Mouse (Mus musculus): Measurements from ENCODE around the gene A630095E13Rik.
"Not testable (repeated sequence)": the region's sequence is repeated elsewhere in the genome, so short reads cannot be mapped to it uniquely, and the experiment has no call there.

A630095E13Rik gene

GRCm38 (mm10) chr9:36643276-36643675 is at the start of gene A630095E13Rik:
A630095E13Rik (minus strand) TSS chr9:36643376.
- DNase-seq (ENCODE audit: low spot score in 2 of 2) = not testable (repeated sequence)

GRCm38 (mm10) chr9:36692920-36693319 is 49.7 kb upstream of the A630095E13Rik start, which contains the start of gene Acrv1:
Acrv1 (plus strand) TSS chr9:36693220.
- no peak for DNase-seq (ENCODE audit: low spot score in 2 of 2)

- DNase-seq (ENCODE audit: low spot score in 2 of 2) = peak; percentile 14 to 17
Observed at GRCm38 (mm10) chr9:36687329-36687728, 44.2 kb upstream of the A630095E13Rik start.

- no peak for DNase-seq (ENCODE audit: low spot score in 2 of 2)
Observed at GRCm38 (mm10) chr9:36681424-36681823, 38.2 kb upstream of the A630095E13Rik start.

Data from right cerebral cortex, adult 2 months (tissue).